Mouse (Mus musculus) thymus, adult 18-20 months (tissue): ENCODE results near the gene Rsf1.

Experiments
- DNase-seq, 2 experiments: peaks; one replicate each; pipeline ENCODE4 v3.0.0; 2022; ENCODE audit warnings: mixed read lengths in 2 of 2

The Rsf1 gene

DNA sequence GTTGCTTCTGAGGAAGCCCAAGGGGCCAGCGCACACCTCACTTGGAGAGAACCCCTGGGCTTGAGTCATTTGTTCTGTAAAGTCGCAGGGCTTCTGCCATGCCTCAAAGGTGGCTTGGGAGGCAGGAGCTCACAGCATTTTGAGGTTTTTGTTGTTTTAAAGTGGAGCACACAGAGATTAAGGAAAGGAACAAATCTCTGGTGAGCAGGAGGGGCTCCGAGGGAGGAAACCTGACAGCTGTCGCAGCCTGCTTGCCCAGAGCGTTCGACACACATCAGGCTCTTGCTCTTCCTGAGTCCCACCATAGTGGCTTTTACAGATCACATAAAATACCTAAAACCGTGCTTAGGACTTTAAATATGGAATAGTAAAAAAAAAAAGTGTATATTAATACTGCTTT lies 147.1 kb downstream of the Rsf1 start:
- DNase-seq, result peak in 1 of 2 experiments; percentile 42

- DNase-seq, result peak in 1 of 2 experiments; percentile 31
Observed at GRCm38 (mm10) chr7:97728666-97729614, 149.3 kb downstream of the Rsf1 start.

DNA sequence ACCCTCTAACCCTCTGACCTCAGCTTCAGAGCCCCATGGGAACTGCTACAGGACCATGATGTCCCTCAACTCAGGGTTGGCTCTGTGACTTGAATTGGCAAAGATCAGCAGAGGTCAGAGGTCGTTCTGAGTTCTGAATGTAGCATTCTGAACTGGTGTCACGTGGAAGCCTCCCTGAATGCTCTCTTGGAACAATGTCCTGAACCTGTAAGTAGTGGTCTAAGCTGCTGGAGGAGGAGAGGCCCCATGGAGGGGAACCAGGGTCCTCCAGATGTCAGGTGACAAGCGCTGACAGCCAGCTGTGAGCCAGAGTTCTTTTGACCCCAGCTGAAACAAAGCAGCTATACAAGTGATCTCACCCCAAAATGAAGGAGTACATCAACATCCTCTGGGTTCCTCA lies 150.7 kb downstream of the Rsf1 start:
- peak in 1 of 2 experiments; percentile 79 for DNase-seq

DNA sequence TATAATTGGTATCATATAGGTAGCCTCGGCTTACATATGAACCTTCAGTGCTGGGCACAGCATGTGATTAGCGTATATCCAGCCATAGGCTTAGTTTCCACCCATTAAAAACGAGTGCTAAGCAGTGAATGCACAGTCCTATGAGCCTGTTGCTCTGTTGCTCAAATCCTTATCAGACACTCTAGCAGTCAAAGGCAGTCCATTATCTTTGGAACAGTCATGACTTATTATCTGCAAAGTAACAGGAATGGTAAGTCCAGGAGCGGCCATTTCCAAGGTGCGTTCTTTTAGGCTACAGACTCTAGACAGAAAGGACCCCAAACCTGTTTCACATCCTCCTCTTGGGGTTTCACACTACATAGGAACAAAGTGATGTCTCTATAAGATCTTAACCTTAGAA lies 153.9 kb downstream of the Rsf1 start:
- DNase-seq, result no peak

GRCm38 (mm10) chr7:97735021-97735420 lies 155.3 kb downstream of the Rsf1 start:
- peak in 1 of 2 experiments; percentile 9 for DNase-seq

DNA sequence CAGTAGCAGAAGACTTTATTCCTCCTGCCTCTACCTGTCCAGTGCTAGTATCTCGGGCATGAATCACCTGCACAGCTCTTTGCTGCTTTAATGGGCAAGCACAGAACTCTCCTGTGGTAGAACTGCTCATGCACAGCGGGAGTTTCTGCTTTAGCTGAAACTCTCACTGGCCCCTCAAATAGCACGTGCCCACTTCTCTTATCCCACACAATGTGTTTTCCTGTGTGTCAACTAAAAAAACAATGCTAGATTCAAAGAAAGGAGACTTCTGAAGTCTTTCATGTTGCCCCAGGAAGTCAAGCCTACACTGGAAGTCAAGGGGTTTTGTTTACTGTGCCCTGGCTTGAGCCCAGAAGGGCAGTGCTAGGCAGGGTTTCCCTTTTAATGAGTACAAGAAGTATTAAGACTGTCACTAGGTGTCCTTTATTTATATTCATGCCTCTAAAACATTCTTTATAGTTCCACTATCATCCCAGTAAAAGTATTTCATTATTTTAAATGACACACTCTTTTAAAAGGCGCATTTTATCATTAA lies 156.3 kb downstream of the Rsf1 start:
- peak in 1 of 2 experiments; percentile 23 for DNase-seq

DNA sequence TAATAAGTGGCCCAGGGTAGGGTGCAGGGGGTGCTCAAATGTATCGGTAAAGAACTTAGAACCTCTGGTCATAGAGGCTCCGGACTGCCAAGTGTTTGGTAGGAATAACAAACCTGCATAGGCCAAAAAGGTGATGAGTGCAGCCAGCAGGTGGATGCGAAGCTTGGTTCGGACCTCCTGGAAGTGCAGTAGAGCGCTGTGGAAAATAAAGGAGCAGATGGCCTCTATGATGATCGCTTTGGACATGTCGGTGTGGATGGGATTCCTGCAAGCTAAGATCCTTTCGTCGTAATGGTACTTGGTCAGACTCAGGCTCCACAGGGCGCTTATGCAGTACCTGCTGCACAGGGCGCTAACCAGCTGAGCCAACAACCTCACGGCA lies 157.6 kb downstream of the Rsf1 start:
- DNase-seq, result no peak

DNA sequence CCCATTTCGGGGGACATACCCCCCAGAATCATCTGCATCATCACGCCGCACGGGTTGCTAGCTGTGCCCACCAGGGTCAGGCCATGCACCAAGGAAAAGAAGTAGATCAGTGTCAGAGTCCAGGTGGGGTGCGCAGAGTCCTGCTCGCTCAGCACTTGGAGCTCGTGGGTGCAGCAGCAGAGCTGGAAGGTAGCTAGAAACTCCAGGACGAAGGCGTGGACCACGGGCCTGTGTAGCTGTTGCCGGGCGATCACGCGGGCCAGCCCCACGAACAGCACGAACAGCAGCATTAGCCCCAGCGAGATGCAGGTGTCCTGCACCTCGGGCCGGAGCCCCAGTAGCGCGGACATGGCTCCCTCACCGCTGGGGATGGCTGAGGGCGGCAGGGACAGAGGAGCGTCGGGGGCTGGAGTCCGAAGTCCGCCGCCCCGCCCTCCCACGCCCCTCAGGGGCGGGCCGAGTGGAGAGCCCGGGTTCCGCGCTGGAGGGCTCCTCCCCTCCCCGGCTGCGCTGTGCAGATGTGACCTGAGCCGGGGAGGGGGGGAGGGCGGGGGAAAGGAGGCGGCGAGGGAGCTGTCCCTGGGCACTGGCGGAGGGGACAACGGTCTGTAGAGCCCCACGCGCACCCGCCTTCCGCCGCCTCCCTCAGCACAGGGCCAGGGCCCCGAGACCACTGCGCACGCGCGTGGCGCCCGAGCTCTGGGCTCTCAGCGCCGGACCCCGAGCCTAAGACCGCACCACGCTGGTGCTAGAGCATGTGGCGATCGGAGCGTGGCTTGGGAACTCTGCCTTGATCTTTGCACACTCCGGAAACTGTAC lies 158.2 kb downstream of the Rsf1 start, which contains the start of gene Aqp11:
Gene Aqp11, minus strand, starts transcription at position 652 of the 819 bp plus-strand sequence.
- peak; percentile 89 to 90 for DNase-seq

- DNase-seq, result no peak
Observed at GRCm38 (mm10) chr7:97740948-97741347, 161.3 kb downstream of the Rsf1 start.

DNA sequence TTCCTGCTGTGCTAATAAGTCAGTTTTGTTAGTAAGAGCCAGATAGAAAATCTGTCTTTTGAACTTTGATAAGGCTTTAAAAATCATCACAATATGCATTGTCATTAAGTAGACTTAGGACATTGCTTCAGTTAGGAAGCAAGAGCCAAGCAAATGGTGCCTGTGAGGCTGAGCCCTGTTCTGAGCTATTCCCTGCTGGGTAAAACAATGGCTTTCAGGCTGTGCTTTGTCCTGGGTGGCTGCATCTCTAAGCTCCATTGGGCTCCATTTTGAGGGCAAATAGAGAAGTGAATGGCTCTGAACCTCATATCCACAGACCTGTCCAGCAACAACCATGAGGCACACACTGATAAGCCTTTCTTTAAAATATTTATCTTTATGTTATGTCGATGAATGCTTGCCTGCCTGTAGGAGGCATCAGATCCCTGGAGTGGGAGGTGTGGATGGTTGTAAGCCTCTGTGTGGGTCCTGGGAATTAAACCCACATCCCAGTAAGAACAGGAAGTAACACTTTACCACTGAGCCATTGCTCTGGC lies 162.1 kb downstream of the Rsf1 start:
- DNase-seq, result no peak
